Mouse (Mus musculus): ENCODE measurements at regions not wholly inside any gene's neighbourhood (a gene's known extent, or its start where the extent isn't known, plus 50 kb on each side); places are given as distances from the start of the nearest gene placed in this dataset.

DNA sequence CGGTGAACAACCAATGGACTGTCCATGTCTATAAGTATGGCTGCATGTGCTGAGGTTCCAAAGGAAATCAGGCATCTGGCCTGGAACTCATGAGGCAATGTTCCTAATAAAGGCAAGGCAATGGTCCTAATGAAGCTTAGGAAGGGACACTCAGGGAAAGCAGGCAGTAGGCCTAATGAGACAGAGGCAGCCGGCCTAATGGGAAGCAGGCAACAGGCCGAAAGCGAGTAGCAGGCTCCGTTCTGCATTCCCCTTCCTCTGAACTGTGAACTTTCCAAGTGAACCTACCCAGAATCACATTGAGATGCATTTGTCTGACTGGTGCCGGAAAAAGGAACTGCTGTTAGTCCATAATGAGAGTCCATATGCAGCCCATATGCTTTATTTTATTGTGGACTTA lies 923.7 kb downstream of the Adgrl2 start:
- no peaks in the 10 kb centered on the region for H3K4me1 ChIP-seq (ENCODE audit: control insufficient read depth, insufficient read depth, insufficient read length, low read length)
- TF ChIP-seq CTCF (IDR thresholded peaks at IDR 0.05; ENCODE audit: extremely low read depth, insufficient read length, insufficient replicate concordance, low read depth, low read length) (no peak), POLR2A (IDR thresholded peaks at IDR 0.05; ENCODE audit: low read depth, low read length) (no peak)
- no peak overlapping the region for H3K27ac ChIP-seq (ENCODE audit: insufficient read depth, low read depth, low read length)
- 95% methylated on average over 6 of the region's 6 CpGs for WGBS
- H3K4me3 ChIP-seq (ENCODE audit: low read depth, low read length): no peak overlapping the region
- H3K36me3 ChIP-seq (ENCODE audit: control insufficient read depth, insufficient read depth, low read length): no peaks in the 10 kb centered on the region
- H3K27me3 ChIP-seq (ENCODE audit: control insufficient read depth, insufficient read depth, low read length): no peaks in the 10 kb centered on the region

DNA sequence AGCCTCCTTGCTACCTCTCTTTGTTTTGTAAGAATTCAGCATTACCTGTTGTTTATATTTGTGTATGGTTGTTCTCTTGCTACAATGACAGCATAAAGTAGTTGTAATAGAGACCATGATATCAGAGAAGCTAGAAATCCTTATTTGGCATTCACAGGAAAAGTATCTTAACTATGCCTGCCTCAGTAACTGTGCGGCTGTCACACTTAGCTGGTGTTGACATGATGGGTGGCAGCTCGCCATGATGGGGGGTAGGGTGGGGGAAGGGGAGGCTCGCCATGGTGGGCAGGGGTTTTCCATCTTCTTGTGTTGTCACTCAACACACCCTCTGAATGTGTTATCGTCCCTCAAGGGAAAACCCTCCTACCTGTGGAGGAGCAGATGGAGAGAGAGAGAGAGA lies 934.3 kb downstream of the Adgrl2 start:
- no peak for TF ChIP-seq CTCF (IDR thresholded peaks at IDR 0.05; ENCODE audit: extremely low read depth, insufficient read length, insufficient replicate concordance, low read depth, low read length)
- no peak for TF ChIP-seq POLR2A (IDR thresholded peaks at IDR 0.05; ENCODE audit: low read depth, low read length)
- no peaks in the 10 kb centered on the region for H3K4me1 ChIP-seq (ENCODE audit: control insufficient read depth, insufficient read depth, insufficient read length, low read length)
- H3K27ac ChIP-seq (ENCODE audit: insufficient read depth, low read depth, low read length): no peak overlapping the region
- WGBS: 71% methylated on average over 4 of the region's 4 CpGs
- no peaks in the 10 kb centered on the region for H3K27me3 ChIP-seq (ENCODE audit: control insufficient read depth, insufficient read depth, low read length)
- H3K36me3 ChIP-seq (ENCODE audit: control insufficient read depth, insufficient read depth, low read length): no peaks in the 10 kb centered on the region
- H3K4me3 ChIP-seq (ENCODE audit: low read depth, low read length): no peak overlapping the region

DNA sequence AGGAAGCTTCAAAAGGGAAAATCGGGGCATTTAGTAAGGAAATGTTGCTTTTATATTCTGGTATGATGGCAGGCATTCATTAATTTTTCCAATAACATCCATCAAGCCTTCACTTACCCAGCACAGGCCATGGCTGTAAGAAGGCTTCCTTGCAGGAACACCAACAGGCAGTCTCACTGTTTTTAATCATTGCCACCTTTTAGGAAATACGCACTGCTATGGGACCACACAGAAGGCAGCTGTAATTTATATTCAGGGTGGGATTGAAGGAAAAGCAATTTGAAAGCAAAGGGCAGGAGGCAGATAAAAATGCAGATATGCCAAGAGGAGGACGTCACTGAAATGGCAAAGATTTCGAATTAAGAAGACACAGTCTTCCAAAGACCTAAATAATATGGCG lies 937.8 kb downstream of the Adgrl2 start:
- Histone ChIP-seq H3K4me3 (ENCODE audit: low read depth, low read length) (no peak overlapping the region), H3K4me1 (ENCODE audit: control insufficient read depth, insufficient read depth, insufficient read length, low read length) (no peaks in the 10 kb centered on the region), H3K27me3 (ENCODE audit: control insufficient read depth, insufficient read depth, low read length) (no peaks in the 10 kb centered on the region), H3K27ac (ENCODE audit: insufficient read depth, low read depth, low read length) (no peak overlapping the region), H3K36me3 (ENCODE audit: control insufficient read depth, insufficient read depth, low read length) (no peaks in the 10 kb centered on the region)
- no peak for TF ChIP-seq CTCF (IDR thresholded peaks at IDR 0.05; ENCODE audit: extremely low read depth, insufficient read length, insufficient replicate concordance, low read depth, low read length)
- TF ChIP-seq POLR2A (IDR thresholded peaks at IDR 0.05; ENCODE audit: low read depth, low read length): no peak
- 74% methylated on average over 5 of the region's 5 CpGs for WGBS

DNA sequence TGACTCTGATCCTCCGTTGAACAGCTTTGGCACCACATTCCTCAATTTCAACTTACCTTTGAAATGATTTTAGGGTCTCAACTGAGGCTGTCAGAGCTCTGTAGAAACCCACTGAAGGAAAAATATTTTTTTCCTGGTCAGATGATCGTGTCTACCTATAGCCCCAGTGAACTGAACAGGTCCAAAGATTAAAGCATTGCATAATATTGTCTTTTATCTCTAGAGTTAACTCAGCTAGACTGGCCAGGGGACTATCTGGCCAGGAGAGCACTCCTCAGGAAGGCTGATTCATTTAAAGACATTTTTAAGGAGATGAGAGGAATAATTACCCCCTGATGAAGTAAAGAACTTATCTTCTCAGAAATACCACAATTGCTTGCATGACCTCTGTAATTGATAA lies 942.1 kb downstream of the Adgrl2 start:
- Histone ChIP-seq H3K27me3 (ENCODE audit: control insufficient read depth, insufficient read depth, low read length) (no peaks in the 10 kb centered on the region), H3K36me3 (ENCODE audit: control insufficient read depth, insufficient read depth, low read length) (no peaks in the 10 kb centered on the region), H3K27ac (ENCODE audit: insufficient read depth, low read depth, low read length) (no peak overlapping the region), H3K4me3 (ENCODE audit: low read depth, low read length) (no peak overlapping the region), H3K4me1 (ENCODE audit: control insufficient read depth, insufficient read depth, insufficient read length, low read length) (no peaks in the 10 kb centered on the region)
- TF ChIP-seq CTCF (IDR thresholded peaks at IDR 0.05; ENCODE audit: extremely low read depth, insufficient read length, insufficient replicate concordance, low read depth, low read length): no peak
- TF ChIP-seq POLR2A (IDR thresholded peaks at IDR 0.05; ENCODE audit: low read depth, low read length): no peak
- WGBS: 52% methylated on average over 2 of the region's 2 CpGs

DNA sequence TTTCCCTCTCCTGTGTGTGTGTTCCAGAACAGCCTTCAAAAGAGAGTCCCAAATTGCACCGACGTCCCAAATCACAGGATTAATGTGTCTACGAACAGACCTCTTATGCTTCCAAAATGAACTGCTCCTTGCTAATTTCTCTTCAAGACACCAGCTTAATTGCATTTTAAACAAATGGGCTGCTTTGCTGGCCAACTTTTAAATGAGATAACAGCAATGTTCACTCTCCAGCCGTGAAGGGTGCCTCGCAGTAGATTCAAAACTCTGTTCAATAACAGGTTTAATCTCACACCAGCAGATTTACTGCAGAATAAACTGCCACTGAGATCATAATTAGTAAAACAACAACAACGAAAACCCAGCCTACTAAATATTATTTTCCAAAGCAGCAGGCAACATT lies 957.8 kb downstream of the Adgrl2 start:
- Histone ChIP-seq H3K4me1 (ENCODE audit: control insufficient read depth, insufficient read depth, insufficient read length, low read length) (no peaks in the 10 kb centered on the region), H3K4me3 (ENCODE audit: low read depth, low read length) (no peak overlapping the region), H3K36me3 (ENCODE audit: control insufficient read depth, insufficient read depth, low read length) (no peaks in the 10 kb centered on the region), H3K27me3 (ENCODE audit: control insufficient read depth, insufficient read depth, low read length) (no peaks in the 10 kb centered on the region), H3K27ac (ENCODE audit: insufficient read depth, low read depth, low read length) (no peak overlapping the region)
- WGBS: 69% methylated on average over 6 of the region's 6 CpGs
- TF ChIP-seq CTCF (IDR thresholded peaks at IDR 0.05; ENCODE audit: extremely low read depth, insufficient read length, insufficient replicate concordance, low read depth, low read length): no peak

DNA sequence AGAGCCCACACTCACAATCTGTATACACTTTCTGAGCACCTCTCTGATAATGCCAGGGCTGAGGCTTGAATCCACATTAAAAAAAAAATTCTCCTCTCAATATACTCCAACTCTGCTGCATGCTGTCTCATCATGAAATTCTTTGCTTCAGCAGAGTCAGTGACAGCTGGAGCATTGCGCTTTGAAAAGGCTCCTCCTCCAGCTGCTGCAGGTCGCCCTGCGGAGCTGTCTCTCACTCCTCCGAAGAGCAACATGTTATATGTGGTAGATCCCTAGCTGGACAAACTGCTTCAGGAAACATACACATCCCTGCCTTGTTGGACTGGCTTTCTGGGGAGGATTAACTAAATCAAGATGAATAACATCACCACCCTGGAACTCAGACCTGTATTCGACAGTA lies 984.5 kb downstream of the Adgrl2 start:
- Histone ChIP-seq H3K27ac (ENCODE audit: insufficient read depth, low read depth, low read length) (no peak overlapping the region), H3K4me3 (ENCODE audit: low read depth, low read length) (no peak overlapping the region), H3K36me3 (ENCODE audit: control insufficient read depth, insufficient read depth, low read length) (no peaks in the 10 kb centered on the region), H3K27me3 (ENCODE audit: control insufficient read depth, insufficient read depth, low read length) (no peaks in the 10 kb centered on the region), H3K4me1 (ENCODE audit: control insufficient read depth, insufficient read depth, insufficient read length, low read length) (no peaks in the 10 kb centered on the region)
- WGBS: 56% methylated on average over 5 of the region's 5 CpGs
- TF ChIP-seq CTCF (IDR thresholded peaks at IDR 0.05; ENCODE audit: extremely low read depth, insufficient read length, insufficient replicate concordance, low read depth, low read length) (no peak), POLR2A (IDR thresholded peaks at IDR 0.05; ENCODE audit: low read depth, low read length) (no peak)

DNA sequence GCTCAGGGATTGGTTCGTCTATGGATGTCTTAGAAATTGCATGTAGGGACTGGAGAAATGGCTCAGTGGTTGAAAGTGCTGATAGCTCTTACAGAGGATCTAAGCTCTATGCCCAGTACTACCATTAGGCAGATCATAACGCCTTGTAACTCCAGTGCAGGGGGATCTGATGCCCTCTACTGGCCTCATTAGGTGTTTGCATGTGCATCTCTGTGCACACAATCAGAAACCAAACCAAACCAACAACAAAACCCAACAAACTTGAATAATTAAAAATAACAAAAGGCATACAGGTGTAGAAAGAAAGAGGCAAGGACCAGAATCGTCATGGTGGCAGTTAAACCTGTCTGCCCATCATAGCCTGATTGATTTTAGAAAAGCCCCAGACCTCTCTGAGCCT lies 986.3 kb downstream of the Adgrl2 start:
- Histone ChIP-seq H3K27ac (ENCODE audit: insufficient read depth, low read depth, low read length) (no peak overlapping the region), H3K4me3 (ENCODE audit: low read depth, low read length) (no peak overlapping the region), H3K27me3 (ENCODE audit: control insufficient read depth, insufficient read depth, low read length) (no peaks in the 10 kb centered on the region), H3K4me1 (ENCODE audit: control insufficient read depth, insufficient read depth, insufficient read length, low read length) (no peaks in the 10 kb centered on the region), H3K36me3 (ENCODE audit: control insufficient read depth, insufficient read depth, low read length) (no peaks in the 10 kb centered on the region)
- WGBS: 54% methylated on average over 3 of the region's 3 CpGs
- TF ChIP-seq POLR2A (IDR thresholded peaks at IDR 0.05; ENCODE audit: low read depth, low read length): no peak
- TF ChIP-seq CTCF (IDR thresholded peaks at IDR 0.05; ENCODE audit: extremely low read depth, insufficient read length, insufficient replicate concordance, low read depth, low read length): no peak
